Mouse (Mus musculus): ENCODE results near the gene Kel. TPM values are rescaled to one million over a fixed set of nuclear protein-coding genes. Genes with fewer than 3 reads are reported as not detected.

Kel gene
- 20.0 and 26.0 TPM in 2 replicates for polyA plus RNA-seq (2012; rRNA removed)

GRCm38 (mm10) chr6:41704123-41704522 is at the start of gene Kel:
Kel (minus strand) TSS chr6:41704339.

GRCm38 (mm10) chr6:41684131-41684530 is 20.0 kb downstream of the Kel start, which contains the start of gene Llcfc1:
Llcfc1 (plus strand) TSS chr6:41684431.

GRCm38 (mm10) chr6:41680669-41681068 is 23.5 kb downstream of the Kel start, which contains the start of gene Trpv5:
Trpv5 (minus strand) TSS chr6:41680769.

Other genes with a start within 250 kb of the Kel start
- not detected in 2 replicates for gene Prss1, start 245.4 kb downstream of the Kel start, polyA plus RNA-seq (2012; rRNA removed)
- 0.17 TPM in 1 of 2 replicates, not detected in the other for gene Prss2, start 182.6 kb downstream of the Kel start, polyA plus RNA-seq (2012; rRNA removed)
- gene Ephb6, start 98.9 kb downstream of the Kel start, polyA plus RNA-seq (2012; rRNA removed): 12.7 and 17.2 TPM in 2 replicates
- 0.06 and 0.25 TPM in 2 replicates for gene Trpv6, start 67.9 kb downstream of the Kel start, polyA plus RNA-seq (2012; rRNA removed)
- gene Trpv5, start 23.6 kb downstream of the Kel start, polyA plus RNA-seq (2012; rRNA removed): 0.05 TPM in 1 of 2 replicates, not detected in the other
- not detected in 2 replicates for gene Llcfc1, start 19.9 kb downstream of the Kel start, polyA plus RNA-seq (2012; rRNA removed)
- not detected in 2 replicates for gene Olfr459, start 70.8 kb upstream of the Kel start, polyA plus RNA-seq (2012; rRNA removed)
- gene Pip, start 143.2 kb upstream of the Kel start, polyA plus RNA-seq (2012; rRNA removed): not detected in 2 replicates
- gene Sval2, start 148.7 kb upstream of the Kel start, polyA plus RNA-seq (2012; rRNA removed): not detected in 2 replicates
- gene Sval1, start 247.3 kb upstream of the Kel start, polyA plus RNA-seq (2012; rRNA removed): not detected in 2 replicates